Mouse (Mus musculus) myocyte (in vitro differentiated cells): ENCODE measurements at regions not wholly inside any gene's neighbourhood (a gene's known extent, or its start where the extent isn't known, plus 50 kb on each side); places are given as distances from the start of the nearest gene placed in this dataset.
A peak's percentile ranks its signal among the peaks of the same experiment; 100 is the strongest.

Experiments used
- H3K27me3 ChIP-seq: one replicate; pipeline ENCODE4 v1.6.1; 2011; ENCODE audit not compliant: control insufficient read depth, insufficient read depth, insufficient read length
- H3K36me3 ChIP-seq: one replicate; pipeline ENCODE4 v1.6.1; 2011; ENCODE audit not compliant: control insufficient read depth, insufficient read depth
- H3K4me2 ChIP-seq: one replicate; pipeline ENCODE4 v1.6.1; 2011; ENCODE audit warnings: low read depth, control low read depth
- H3K4me3 ChIP-seq: one replicate; pipeline ENCODE4 v1.5.1; 2011; ENCODE audit warnings: mild to moderate bottlenecking, control low read depth, moderate library complexity
- H3K79me2 ChIP-seq: one replicate; pipeline ENCODE4 v1.6.1; 2011; ENCODE audit not compliant: control insufficient read depth, insufficient read depth
- H3ac ChIP-seq: one replicate; pipeline ENCODE4 v1.6.1; 2011; ENCODE audit not compliant: control insufficient read depth, insufficient read length
- CEBPB ChIP-seq: IDR thresholded peaks from 2 replicates; pipeline ENCODE4 v1.6.1; 2011; ENCODE audit warnings: mild to moderate bottlenecking, moderate library complexity; ENCODE audit not compliant: poor library complexity, insufficient read depth, severe bottlenecking
- E2F4 ChIP-seq: IDR thresholded peaks from one replicate; pipeline ENCODE4 v1.6.1; 2011; ENCODE audit warnings: mild to moderate bottlenecking, control low read depth, moderate library complexity; ENCODE audit not compliant: insufficient read depth
- MAX ChIP-seq: IDR thresholded peaks from one replicate; pipeline ENCODE4 v1.6.1; 2011; ENCODE audit warnings: low read depth, mild to moderate bottlenecking, control low read depth
- MYOD1 ChIP-seq, 3 experiments: IDR thresholded peaks; one replicate each; pipeline ENCODE4 v1.6.1; 2011; ENCODE audit warnings: control low read depth in 2 of 3, low read depth in 2 of 3, mild to moderate bottlenecking in 2 of 3, moderate library complexity in 1 of 3; ENCODE audit not compliant: insufficient read length in 2 of 3, control insufficient read depth in 1 of 3
- MYOG ChIP-seq, 3 experiments: IDR thresholded peaks; one replicate each; pipeline ENCODE4 v1.6.1; 2011; ENCODE audit warnings: control low read depth in 2 of 3, low read depth in 2 of 3, mild to moderate bottlenecking in 2 of 3; ENCODE audit not compliant: insufficient read length in 2 of 3, control insufficient read depth in 1 of 3, insufficient read depth in 1 of 3
- POLR2A ChIP-seq: IDR thresholded peaks from one replicate; pipeline ENCODE4 v1.6.1; 2011; ENCODE audit warnings: low read depth, mild to moderate bottlenecking, control low read depth, moderate library complexity; ENCODE audit not compliant: insufficient read length
- POLR2AphosphoS2 ChIP-seq: IDR thresholded peaks from one replicate; pipeline ENCODE4 v1.6.1; 2011; ENCODE audit warnings: low read depth, control low read depth; ENCODE audit not compliant: insufficient read length
- REST ChIP-seq: IDR thresholded peaks from one replicate; pipeline ENCODE4 v1.6.1; 2011; ENCODE audit warnings: mild to moderate bottlenecking, control low read depth, moderate library complexity; ENCODE audit not compliant: insufficient read depth, insufficient read length
- SRF ChIP-seq: IDR thresholded peaks from one replicate; pipeline ENCODE4 v1.6.1; 2011; ENCODE audit warnings: low read depth; ENCODE audit not compliant: control insufficient read depth, insufficient read length
- TCF12 ChIP-seq: IDR thresholded peaks from one replicate; pipeline ENCODE4 v1.6.1; 2011; ENCODE audit warnings: mild to moderate bottlenecking, control low read depth; ENCODE audit not compliant: poor library complexity, insufficient read depth, severe bottlenecking
- TCF3 ChIP-seq: IDR thresholded peaks from one replicate; pipeline ENCODE4 v1.6.1; 2011; ENCODE audit warnings: low read depth, control low read depth; ENCODE audit not compliant: insufficient read length
- USF1 ChIP-seq: IDR thresholded peaks from one replicate; pipeline ENCODE4 v1.6.1; 2011; ENCODE audit warnings: low read depth, mild to moderate bottlenecking, control low read depth, moderate library complexity

DNA sequence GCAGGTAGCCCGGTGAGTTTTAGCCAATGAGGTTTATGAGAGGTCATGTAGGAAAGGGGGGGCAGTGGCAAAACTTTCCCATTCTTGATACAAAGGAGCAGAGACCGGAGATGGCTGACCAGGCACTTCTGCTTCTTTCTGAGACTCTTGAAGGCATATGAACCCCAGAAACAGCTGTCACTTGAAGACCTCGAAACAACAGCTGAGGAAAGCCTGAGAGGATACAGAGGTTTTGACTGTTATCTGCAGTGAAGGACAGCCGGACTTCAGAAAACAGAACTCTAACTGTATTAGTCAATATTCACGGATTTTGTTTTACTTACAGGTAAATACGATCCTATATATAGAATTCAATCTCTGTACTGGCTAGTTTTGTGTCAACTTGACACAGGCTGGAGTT lies 50.0 kb upstream of the Tiparp start:
- Histone ChIP-seq H3ac (no peak overlapping the region), H3K27me3 (no peaks in the 10 kb centered on the region), H3K4me2 (no peak overlapping the region), H3K36me3 (no peaks in the 10 kb centered on the region), H3K4me3 (no peak overlapping the region), H3K79me2 (no peaks in the 10 kb centered on the region)
- TF ChIP-seq REST (no peak), MAX (no peak), CEBPB (no peak), SRF (no peak), TCF3 (no peak), MYOD1 (IDR thresholded peaks at IDR 0.05; ENCODE audit: control insufficient read depth in 1 of 3, insufficient read length in 2 of 3, low read depth in 2 of 3) (peak; percentile 61 to 75 (median 66)), MYOG (IDR thresholded peaks at IDR 0.05; ENCODE audit: control insufficient read depth in 1 of 3, insufficient read depth in 1 of 3, insufficient read length in 2 of 3, low read depth in 2 of 3) (peak in 2 of 3 experiments; percentile 34 to 57), POLR2A (no peak), E2F4 (no peak), USF1 (no peak), TCF12 (peak; percentile 40), POLR2AphosphoS2 (no peak)

DNA sequence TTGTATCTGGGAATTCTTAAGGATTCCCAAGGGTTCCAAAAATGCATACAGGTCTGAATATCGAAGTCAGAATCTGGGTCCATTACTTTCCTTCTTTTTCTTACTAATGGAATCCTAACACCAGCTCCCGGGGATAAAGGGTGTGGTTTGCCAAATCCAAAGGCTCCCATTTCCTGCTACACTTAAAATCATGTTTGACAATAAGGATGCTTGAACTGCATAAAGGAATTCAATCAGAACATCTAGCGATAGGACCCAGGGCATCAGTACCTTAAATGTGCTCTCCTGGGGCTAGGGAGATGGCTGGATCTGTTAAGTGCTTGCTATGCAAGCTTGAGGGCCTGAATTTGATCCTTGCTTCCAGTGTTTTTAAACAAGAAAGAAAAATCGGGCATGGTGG lies 51.1 kb upstream of the Tiparp start:
- no peak for TF ChIP-seq SRF
- no peak for TF ChIP-seq MYOG (IDR thresholded peaks at IDR 0.05; ENCODE audit: control insufficient read depth in 1 of 3, insufficient read depth in 1 of 3, insufficient read length in 2 of 3, low read depth in 2 of 3)
- TF ChIP-seq TCF12: no peak
- no peak for TF ChIP-seq E2F4
- no peak for TF ChIP-seq USF1
- no peak overlapping the region for H3K4me2 ChIP-seq
- H3K79me2 ChIP-seq: no peaks in the 10 kb centered on the region
- no peaks in the 10 kb centered on the region for H3K27me3 ChIP-seq
- H3K4me3 ChIP-seq: no peak overlapping the region
- H3K36me3 ChIP-seq: no peaks in the 10 kb centered on the region
- H3ac ChIP-seq: no peak overlapping the region

DNA sequence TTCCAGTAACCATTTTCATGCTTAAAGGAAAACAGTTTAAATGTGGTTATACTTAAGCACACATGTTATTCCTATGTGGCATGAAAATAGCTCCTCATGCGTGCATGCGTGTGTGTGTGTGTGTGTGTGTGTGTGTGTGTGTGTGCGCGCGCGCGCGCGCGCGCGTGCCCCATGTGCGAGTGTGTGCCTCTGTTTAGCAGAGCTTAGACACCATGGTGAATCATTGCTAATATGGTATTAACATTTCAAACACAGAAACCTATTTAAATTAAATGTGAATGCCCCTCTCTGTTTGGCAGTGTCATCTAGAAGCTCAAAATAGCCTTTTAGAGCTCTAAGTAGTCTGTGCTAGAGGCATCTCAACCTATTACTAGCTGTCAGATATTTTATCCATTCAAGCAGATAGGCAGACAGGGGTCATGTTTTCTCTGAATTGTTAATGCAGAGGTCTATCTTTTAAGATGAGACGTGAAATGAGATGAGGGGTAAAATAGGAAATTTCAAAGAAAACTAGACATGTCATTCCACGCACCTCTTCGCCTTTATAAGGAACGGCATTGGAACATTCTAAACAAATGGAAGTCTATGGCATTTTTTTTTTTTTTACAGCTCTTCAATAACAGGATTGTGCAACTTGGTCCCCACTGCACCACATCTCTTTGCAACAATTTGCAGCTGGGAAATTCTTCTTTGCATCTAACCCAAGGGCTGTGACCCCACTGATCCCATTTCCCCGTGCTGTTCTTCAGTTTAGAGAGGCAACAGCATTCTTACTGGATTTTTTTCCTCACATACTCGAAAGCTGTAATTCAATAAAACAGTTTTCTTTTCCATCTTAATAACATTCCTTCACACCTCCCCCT lies 51.9 kb upstream of the Tiparp start:
- H3K27me3 ChIP-seq: no peaks in the 10 kb centered on the region
- no peak overlapping the region for H3K4me3 ChIP-seq
- no peaks in the 10 kb centered on the region for H3K79me2 ChIP-seq
- no peaks in the 10 kb centered on the region for H3K36me3 ChIP-seq
- H3ac ChIP-seq: no peak overlapping the region
- no peak overlapping the region for H3K4me2 ChIP-seq
- TF ChIP-seq TCF12 (no peak), POLR2A (no peak), MYOD1 (IDR thresholded peaks at IDR 0.05; ENCODE audit: control insufficient read depth in 1 of 3, insufficient read length in 2 of 3, low read depth in 2 of 3) (no peak), POLR2AphosphoS2 (no peak)

DNA sequence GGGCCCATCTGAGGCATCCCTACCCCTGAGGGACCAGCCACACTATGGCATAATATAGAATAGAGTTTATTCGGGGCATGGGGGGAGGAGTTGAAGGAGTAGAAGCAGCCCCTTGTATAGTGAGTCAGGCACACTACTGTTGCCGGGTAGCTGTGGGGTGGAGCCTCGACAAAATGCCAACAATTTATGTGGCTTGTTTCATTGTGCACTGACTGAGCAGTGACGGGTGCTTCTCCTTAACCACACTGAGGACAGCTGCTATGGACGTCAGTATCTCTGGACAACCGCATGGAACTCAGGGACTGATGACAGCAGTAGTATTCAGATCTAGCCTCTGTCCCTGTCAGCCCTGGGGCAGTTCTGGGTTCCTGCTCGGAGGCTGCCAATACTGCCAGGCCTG lies 53.6 kb upstream of the Tiparp start:
- H3K4me2 ChIP-seq: peak overlapping the region; percentile 39
- H3K79me2 ChIP-seq: no peaks in the 10 kb centered on the region
- H3K27me3 ChIP-seq: no peaks in the 10 kb centered on the region
- H3K36me3 ChIP-seq: no peaks in the 10 kb centered on the region
- H3ac ChIP-seq: no peak overlapping the region
- no peak overlapping the region for H3K4me3 ChIP-seq
- TF ChIP-seq E2F4: no peak
- no peak for TF ChIP-seq REST
- no peak for TF ChIP-seq USF1
- TF ChIP-seq TCF3: peak; percentile 61
- TF ChIP-seq TCF12: peak; percentile 67
- peak; percentile 77 to 96 (median 87) for TF ChIP-seq MYOG (IDR thresholded peaks at IDR 0.05; ENCODE audit: control insufficient read depth in 1 of 3, insufficient read depth in 1 of 3, insufficient read length in 2 of 3, low read depth in 2 of 3)
- TF ChIP-seq POLR2A: no peak
- no peak for TF ChIP-seq MAX
- no peak for TF ChIP-seq CEBPB
- TF ChIP-seq POLR2AphosphoS2: no peak
- TF ChIP-seq MYOD1 (IDR thresholded peaks at IDR 0.05; ENCODE audit: control insufficient read depth in 1 of 3, insufficient read length in 2 of 3, low read depth in 2 of 3): peak; percentile 63 to 98 (median 95)
- no peak for TF ChIP-seq SRF

DNA sequence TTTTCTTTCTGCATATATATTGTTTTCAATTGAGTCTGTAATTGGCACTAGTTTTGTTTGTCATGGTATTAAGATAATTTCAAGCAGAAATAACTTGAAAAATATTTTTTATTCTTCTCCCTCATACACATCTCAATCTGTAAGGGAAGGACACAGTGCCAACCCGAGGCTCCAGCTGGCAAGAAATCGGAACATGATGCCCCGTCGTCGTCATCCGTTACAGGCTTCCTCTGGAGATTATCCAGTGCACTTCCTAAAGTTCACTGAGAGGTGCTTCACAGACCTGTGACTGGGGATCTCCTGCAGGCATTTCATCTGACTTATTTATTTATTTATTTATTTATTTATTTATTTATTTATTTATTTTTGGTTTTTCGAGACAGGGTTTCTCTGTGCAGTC lies 56.4 kb upstream of the Tiparp start:
- no peaks in the 10 kb centered on the region for H3K36me3 ChIP-seq
- H3K27me3 ChIP-seq: no peaks in the 10 kb centered on the region
- no peak overlapping the region for H3K4me2 ChIP-seq
- H3ac ChIP-seq: no peak overlapping the region
- no peak for TF ChIP-seq MYOD1 (IDR thresholded peaks at IDR 0.05; ENCODE audit: control insufficient read depth in 1 of 3, insufficient read length in 2 of 3, low read depth in 2 of 3)
- TF ChIP-seq TCF3: no peak
- H3K4me3 ChIP-seq: no peak overlapping the region
- no peaks in the 10 kb centered on the region for H3K79me2 ChIP-seq
